Mouse (Mus musculus) inflammation-experienced regulatory T-cells, adult 6 months (primary cell): ENCODE measurements around the gene Klrb1a. TPM values are rescaled to one million over a fixed set of nuclear protein-coding genes. Genes with fewer than 3 reads are reported as not detected.
"Not testable (repeated sequence)": the region's sequence is repeated elsewhere in the genome, so short reads cannot be mapped to it uniquely, and the experiment has no call there.

Source experiments
- ATAC-seq: one replicate; pipeline ENCODE4 v1.8.0; 2017
- polyA plus RNA-seq, 3 experiments: library from polyadenylated mRNA; unstranded; fragments of 100-300 nt; shearing (Covaris generic); gene quantifications; one replicate each; pipeline ENCODE4 v1.2.1; 2017

The Klrb1a gene
- 1 to 10 TPM; 1.1 to 2.1 (median 1.4) TPM for polyA plus RNA-seq

GRCm38 (mm10) chr6:128623433-128623832 lies at the start of gene Klrb1a:
Gene Klrb1a, minus strand, starts transcription at chr6:128623533.
- not testable (repeated sequence) for ATAC-seq

- no peak for ATAC-seq
These were observed 46.6 kb upstream of the Klrb1a start for GRCm38 (mm10) chr6:128669936-128670335.

GRCm38 (mm10) chr6:128662206-128662605 lies 38.9 kb upstream of the Klrb1a start, which contains the start of gene Clec2h:
Gene Clec2h, plus strand, starts transcription at chr6:128662385.
- no peak for ATAC-seq

DNA sequence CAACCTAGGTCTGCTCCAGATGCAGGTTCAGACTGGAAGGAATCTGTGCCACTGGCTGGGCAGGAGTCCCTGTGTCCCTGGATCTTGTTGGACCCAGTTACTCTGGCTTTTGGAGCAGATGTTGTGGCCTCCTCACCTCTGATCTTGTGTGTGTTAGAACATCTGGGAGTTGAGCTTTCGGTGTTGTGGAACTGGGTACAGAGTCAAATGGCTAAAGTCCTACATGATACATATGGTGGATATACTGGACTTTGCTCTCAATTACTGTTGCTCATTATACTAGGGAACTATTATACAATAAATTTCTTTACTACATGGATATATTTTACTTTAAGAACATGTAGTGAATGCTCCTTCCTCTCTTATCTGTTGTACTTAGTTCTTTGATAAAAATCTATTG lies 37.9 kb upstream of the Klrb1a start:
- no peak for ATAC-seq

GRCm38 (mm10) chr6:128652938-128653337 lies 29.6 kb upstream of the Klrb1a start:
- no peak for ATAC-seq

- not testable (repeated sequence) for ATAC-seq
These were observed 27.5 kb upstream of the Klrb1a start for GRCm38 (mm10) chr6:128650827-128651226.

- no peak for ATAC-seq
These were observed 26.9 kb upstream of the Klrb1a start for GRCm38 (mm10) chr6:128650187-128650586.

DNA sequence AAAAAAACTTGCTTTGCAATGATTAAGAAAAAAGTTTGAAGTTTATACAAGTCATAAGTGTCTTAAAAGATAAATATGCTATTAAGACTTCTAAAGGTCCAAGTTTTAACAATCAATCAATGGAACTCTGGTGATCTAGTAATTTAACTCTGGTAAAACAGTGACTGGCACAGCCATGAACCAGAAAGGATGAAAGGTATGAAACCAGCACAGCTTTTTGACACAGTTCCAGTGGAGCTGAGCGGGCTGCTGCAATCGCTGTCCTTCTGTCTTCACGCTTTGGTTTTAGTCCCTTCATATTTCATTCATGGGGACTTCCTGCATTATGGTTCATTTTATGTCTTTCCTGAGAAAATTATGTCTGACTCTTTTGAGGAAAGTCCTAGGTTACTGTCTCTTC lies 26.3 kb upstream of the Klrb1a start:
- no peak for ATAC-seq

DNA sequence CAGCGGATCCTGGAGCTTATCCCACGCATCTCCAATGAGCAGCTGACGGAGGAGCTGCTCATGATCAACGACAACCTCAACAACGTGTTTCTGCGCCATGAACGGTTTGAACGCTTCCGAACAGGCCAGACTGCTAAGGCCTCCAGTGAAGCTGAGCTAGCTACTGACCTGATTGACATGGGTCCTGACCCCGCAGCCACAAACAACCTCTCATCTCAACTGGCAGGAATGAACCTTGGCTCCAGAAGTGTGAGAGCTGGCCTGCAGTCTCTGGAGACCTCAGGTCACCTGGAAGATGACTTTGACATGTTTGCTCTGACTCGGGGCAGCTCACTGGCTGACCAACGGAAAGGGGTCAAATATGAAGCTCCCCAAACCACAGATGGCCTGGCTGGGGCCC lies 22.4 kb upstream of the Klrb1a start:
- not testable (repeated sequence) for ATAC-seq

- not testable (repeated sequence) for ATAC-seq
These were observed 21.4 kb upstream of the Klrb1a start for GRCm38 (mm10) chr6:128644694-128645093.

- no peak for ATAC-seq
These were observed 20.7 kb upstream of the Klrb1a start for GRCm38 (mm10) chr6:128643999-128644398.

DNA sequence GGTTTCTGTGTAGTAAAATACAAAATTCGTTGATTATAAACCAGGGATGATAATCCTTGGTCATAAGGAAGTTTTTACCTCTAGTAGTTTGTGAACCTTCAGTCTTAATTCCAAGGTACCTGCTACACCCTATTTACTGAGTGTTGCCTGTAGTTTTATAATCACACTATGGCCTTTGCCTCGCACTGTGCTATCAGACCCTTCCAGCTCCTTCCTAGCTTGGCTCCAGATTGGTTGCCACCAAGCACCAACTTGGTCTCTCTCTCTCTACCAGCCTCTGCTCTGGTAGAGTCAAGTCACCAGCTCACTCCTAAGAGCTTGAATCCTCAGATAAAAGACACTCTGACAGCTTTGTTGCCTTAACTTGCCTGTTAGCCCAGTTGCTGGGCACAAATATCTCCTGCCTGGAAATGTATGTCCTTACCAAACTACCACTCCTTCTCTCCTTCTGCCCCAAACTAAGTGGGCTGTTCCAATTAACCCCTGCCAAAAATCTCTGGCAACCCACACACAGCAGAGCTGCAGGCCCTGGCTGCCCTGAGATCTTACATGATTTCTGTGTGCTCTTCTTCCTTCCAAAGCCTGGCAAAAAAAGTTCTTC lies 17.9 kb upstream of the Klrb1a start:
- ATAC-seq, result no peak

GRCm38 (mm10) chr6:128640673-128641072 lies 17.3 kb upstream of the Klrb1a start:
- no peak for ATAC-seq

DNA sequence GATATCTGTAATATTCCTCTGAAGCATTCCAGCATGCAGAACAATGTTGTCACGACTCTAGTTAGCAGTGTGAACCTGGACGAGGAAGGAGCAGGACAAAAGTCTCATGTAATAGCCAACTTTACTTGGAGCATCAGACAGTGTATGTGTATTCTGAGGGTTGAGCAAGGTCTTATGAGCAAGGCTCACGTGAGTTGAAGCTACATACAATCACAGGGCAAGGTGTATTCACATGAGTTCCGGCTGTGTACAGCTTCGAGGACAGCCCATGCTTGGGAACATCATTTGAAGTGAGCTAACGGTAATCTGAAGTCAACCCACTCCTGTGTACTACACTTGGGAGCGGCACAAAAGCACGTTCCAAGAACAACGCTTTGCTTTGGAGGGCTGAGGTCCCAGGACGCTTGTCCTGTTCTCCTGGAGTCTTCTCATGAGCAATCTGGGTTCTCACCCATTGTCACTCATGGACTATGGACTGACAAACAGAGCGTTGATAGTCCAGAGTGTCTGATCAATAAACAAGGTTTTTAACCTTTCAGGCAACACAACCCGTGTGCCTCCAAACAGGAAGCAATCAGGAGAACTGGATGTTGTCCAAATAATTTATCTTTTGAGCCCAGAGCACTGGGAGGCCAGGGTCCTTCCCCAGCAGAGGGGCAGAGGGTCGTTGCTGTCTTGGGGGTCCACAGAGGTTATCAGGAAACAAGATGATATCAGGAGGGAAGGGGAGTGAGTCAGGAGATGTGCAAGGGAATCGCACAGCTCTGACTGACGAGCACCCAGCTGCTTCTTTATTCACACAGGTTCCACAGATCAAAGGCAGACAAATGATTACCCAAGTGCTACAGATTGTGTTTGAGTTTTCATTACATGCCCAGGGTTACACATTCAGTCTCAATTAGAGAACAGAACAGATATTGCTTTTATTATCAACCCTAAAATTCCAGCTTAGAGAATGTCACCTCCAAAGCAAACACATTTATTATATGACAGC lies 7.9 kb upstream of the Klrb1a start:
- not testable (repeated sequence) for ATAC-seq

DNA sequence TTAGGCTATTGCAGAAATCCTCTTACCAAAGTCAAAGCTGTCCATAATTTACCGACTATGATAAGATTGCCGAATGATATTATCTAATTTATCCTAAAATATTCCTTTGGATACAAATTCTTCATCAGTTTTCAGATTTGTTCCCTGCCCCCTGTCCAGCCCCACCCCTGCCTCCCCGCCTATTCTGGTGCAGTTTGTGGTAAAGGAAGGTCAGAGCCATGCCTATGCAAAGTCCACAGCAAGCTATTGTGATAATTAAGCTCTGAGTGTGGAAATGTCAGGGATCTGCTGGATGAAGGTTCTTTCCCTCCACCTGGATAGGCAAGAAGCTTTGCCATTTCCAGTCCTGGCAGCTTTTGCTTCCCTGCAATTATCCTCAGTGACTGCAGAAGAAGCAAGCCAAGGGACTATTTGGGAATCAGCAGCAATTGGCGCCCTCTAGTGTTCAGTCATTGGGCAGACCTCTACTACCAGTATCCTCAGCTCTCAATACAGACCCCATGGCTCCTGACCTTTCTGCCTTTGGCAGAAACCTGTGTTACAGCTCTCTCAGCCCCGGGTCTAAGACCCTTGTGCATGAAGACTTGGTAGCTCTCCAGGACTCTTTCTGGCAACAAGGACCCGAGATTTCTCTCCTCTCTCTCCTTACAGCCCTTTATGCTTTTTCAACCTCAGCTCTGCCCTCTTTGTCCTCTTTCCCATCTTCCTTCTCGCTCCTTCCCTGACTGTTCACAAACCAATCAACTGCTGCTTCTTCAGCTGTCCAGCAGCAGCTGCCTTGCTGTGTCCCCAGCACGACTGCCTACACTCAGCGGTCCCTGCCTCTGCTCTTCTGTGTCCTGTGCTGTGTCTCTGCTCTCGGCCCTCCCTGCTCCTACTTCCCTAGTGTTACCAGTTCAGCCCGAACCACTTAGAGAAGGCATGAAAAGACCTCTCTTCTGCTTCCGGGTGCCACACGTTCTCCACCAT lies 6.7 kb upstream of the Klrb1a start:
- ATAC-seq, result not testable (repeated sequence)

- not testable (repeated sequence) for ATAC-seq
These were observed 1.9 kb upstream of the Klrb1a start for GRCm38 (mm10) chr6:128625246-128625645.

DNA sequence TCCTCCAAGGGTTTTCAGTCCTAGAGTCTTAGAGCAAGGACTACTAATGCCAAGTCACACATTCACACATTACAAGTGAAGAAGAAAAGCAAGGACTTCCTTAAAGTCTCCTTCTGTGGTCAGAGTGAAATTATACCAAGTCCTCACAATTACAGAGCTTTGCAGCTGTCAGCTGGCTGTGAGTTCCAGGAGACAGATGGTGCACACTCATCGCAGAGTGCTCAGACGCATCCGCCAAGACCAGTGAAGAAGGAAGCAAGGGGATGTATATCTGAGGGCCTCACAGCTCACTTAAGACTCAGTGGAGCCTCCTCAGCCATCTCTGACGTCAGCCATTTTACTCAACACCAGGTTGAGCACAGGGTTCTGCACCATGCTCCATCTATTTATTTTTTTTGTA lies 1.1 kb upstream of the Klrb1a start:
- no peak for ATAC-seq

- ATAC-seq, result no peak
These were observed 600 bp downstream of the Klrb1a start for GRCm38 (mm10) chr6:128622733-128623132.

DNA sequence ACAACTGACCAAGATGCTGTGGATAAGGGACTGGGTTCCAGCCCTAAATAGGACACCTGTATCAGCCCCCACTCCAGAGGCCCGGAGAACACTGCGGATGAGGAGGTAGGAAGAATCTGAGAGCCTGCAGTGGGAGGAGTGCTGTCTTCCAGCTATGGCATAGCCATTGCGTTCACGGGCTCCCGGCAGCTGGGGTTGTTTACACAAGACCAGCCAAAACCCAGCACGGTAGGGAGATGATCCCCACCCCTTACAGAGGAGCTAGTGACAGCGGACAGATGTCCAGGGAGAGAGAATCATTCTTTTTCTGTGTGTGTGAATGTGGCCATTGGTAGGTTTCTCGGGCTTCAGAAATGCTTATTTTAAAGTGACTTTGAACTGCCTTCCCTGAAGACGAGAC lies 17.0 kb downstream of the Klrb1a start:
- ATAC-seq, result no peak

DNA sequence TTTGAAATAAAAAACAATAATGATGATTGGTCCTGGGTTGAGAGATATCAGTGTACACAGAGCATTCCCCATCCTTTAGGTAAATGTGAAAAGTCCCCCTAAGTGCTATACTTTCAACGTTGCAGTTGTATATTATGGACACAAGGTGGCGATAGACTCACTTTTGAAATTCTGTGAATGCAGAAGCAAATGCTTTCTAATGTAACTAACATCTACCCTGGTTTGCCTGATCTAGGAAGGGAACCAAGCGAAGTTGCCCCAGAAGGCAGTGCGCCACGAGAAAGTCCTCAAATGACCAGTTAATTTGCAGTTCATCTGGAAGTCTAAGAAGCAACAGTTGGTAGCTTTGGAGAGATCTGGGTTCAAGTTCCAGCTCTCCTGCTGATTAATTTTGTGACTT lies 18.8 kb downstream of the Klrb1a start:
- no peak for ATAC-seq

DNA sequence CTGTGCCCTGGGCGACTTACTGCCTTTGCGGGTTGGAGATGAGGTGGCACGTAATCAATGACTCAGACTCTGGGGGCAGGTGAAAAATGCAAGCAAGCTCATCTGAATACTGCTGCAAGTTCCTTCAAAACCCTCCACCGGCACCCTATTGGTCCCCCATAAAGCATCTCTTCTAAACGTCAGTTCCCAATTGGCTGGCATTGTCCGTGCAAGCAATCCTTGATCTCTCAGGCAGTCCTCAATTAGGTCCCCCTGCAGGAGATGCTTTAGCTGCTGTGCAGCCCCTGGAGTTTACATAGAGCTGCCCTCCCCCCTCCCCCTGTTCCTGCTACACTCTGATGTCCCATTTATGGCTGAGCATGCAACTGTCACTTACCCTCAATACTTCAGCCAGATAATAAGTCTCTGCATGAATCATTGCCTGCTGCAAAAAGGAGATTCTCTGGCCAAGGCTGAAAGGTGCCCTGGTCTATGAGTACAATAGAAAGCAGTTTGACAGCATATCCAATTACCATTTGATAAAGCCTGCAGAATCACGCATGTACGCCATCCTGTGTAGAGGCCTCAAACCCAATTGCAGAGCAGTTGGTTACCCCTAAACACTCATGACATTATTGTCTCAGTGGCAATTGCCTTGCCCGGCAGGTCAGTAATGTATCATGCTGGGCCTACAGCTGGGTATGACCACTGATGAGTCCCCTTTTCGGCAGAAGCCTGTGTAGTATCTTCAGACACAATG lies 20.7 kb downstream of the Klrb1a start:
- no peak for ATAC-seq

DNA sequence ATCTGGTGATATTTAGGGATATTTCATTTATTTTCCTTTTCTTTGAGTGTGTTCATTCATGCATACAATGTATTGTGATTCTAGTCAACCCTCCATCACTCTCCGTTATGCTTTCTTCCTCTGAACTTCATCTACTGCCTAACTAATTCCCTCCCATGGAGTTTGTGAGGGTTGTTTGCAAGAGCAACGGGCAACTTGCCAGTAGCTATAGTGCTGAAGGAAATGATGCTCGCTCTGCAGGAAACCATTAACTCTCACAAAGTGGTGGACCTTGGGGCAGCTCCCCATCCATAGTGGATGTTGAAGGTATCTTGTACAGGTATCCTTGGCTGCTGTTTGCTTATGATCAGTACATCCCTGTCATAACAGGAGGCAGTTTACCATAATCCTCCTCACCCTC lies 21.3 kb downstream of the Klrb1a start:
- no peak for ATAC-seq
